Mouse (Mus musculus) liver, embryonic 16.5 days (tissue): ENCODE results near the gene Trpv1. TPM values are rescaled to one million over a fixed set of nuclear protein-coding genes. Genes with fewer than 3 reads are reported as not detected.
A peak's percentile ranks its signal among the peaks of the same experiment; 100 is the strongest.

Experiments
- ATAC-seq: fragments of 200-750 bp; cut with Nextera tagmentation; 2 replicates; pipeline ENCODE4 v1.8.0; 2017; ENCODE audit warnings: low read depth, mild to moderate bottlenecking, moderate number of reproducible peaks, moderate library complexity
- H3K27ac ChIP-seq: fragments of 300-500 bp; sonication (generic); 2 replicates; pipeline ENCODE4 v1.5.1; 2014; ENCODE audit warnings: mild to moderate bottlenecking, low read length
- H3K27me3 ChIP-seq: fragments of 300-500 bp; sonication (generic); 2 replicates; pipeline ENCODE4 v1.6.1; 2014; ENCODE audit warnings: low read depth, low read length, mixed read lengths; ENCODE audit not compliant: control insufficient read depth, insufficient read depth
- H3K36me3 ChIP-seq: fragments of 300-500 bp; sonication (generic); 2 replicates; pipeline ENCODE4 v1.6.1; 2014; ENCODE audit warnings: mild to moderate bottlenecking; ENCODE audit not compliant: control insufficient read depth, insufficient read depth
- H3K4me1 ChIP-seq: fragments of 300-500 bp; sonication (generic); 2 replicates; pipeline ENCODE4 v1.6.1; 2014; ENCODE audit warnings: low read depth, low read length, mixed read lengths; ENCODE audit not compliant: control insufficient read depth
- H3K4me2 ChIP-seq: fragments of 300-500 bp; sonication (generic); 2 replicates; pipeline ENCODE4 v1.6.1; 2014; ENCODE audit warnings: low read depth, low read length, mixed read lengths
- H3K4me3 ChIP-seq: fragments of 300-500 bp; sonication (generic); 2 replicates; pipeline ENCODE4 v1.5.1; 2014; ENCODE audit warnings: low read depth, mild to moderate bottlenecking, low read length
- H3K9ac ChIP-seq: fragments of 300-500 bp; sonication (generic); 2 replicates; pipeline ENCODE4 v1.6.1; 2014; ENCODE audit warnings: low read depth, low read length
- H3K9me3 ChIP-seq: fragments of 300-500 bp; sonication (generic); replicated peaks from 2 replicates; pipeline ENCODE4 v1.6.1; 2016; ENCODE audit warnings: low read length; ENCODE audit not compliant: control insufficient read depth
- WGBS: fragments of 180-500 bp; shearing (Covaris S2); extraction: QIAGEN DNeasy Blood & Tissue Kit; methylation state at CpG from one replicate; pipeline ENCODE4 v1.1.7; 2014; ENCODE audit not compliant: insufficient replicate concordance; 5-methylcytosine and 5-hydroxymethylcytosine counted together
- polyA plus RNA-seq: library from polyadenylated mRNA; unstranded; fragments of >200 nt; fragmentation: Nextera tagmentation; extraction: Ambion mirVana; gene quantifications from 2 replicates; pipeline ENCODE4 v1.2.1, GENCODE M21; 2015

Trpv1 gene
- polyA plus RNA-seq = 0.48 and 0.65 TPM in 2 replicates

- H3K27ac ChIP-seq = no peak within 1 kb of the TSS
- 55% methylated on average over 5 of the region's 5 CpGs for WGBS
- no peaks in the 10 kb centered on the region for H3K4me1 ChIP-seq
- H3K36me3 ChIP-seq = no peaks in the 10 kb centered on the region
- H3K27me3 ChIP-seq = no peaks in the 10 kb centered on the region
- no peaks in the 10 kb centered on the region for H3K9me3 ChIP-seq
- H3K4me2 ChIP-seq = no peak within 1 kb of the TSS
- H3K4me3 ChIP-seq = no peak within 1 kb of the TSS
- ATAC-seq = no peak
- H3K9ac ChIP-seq = no peak within 1 kb of the TSS
Observed at GRCm38 (mm10) chr11:73233992-73234391, at the start of gene Trpv1. Trpv1 (plus strand) TSS chr11:73234292.

GRCm38 (mm10) chr11:73185872-73186615 lies 48.0 kb upstream of the Trpv1 start:
- no peak for ATAC-seq
- Histone ChIP-seq H3K36me3 (no peaks in the 10 kb centered on the region), H3K27me3 (no peaks in the 10 kb centered on the region), H3K9ac (no peak overlapping the region), H3K9me3 (no peaks in the 10 kb centered on the region), H3K27ac (no peak overlapping the region), H3K4me2 (no peak overlapping the region), H3K4me1 (no peaks in the 10 kb centered on the region), H3K4me3 (no peak overlapping the region)
- WGBS = 65% methylated on average over 10 of the region's 10 CpGs

- ATAC-seq = no peak
Observed at GRCm38 (mm10) chr11:73187231-73187630, 46.9 kb upstream of the Trpv1 start.

DNA sequence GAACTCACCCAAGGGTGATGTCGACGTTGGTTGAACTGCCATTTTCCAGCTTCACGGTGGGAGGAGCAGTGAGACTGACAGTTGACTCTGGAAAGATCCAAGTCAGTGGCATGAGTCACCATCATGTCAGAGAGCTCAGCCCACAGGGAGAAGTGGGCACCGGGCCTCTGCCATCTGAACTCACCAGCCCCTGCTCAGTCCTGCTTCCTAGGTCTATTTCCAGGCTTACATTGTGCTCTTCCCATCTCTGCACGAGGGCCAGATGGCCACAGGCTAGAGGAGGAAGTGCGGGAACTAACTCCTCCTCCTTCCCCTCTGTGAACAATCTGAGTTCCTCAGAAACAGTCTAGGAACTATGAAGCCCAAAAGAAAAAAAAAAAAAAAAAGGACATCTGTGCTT lies 41.0 kb upstream of the Trpv1 start:
- H3K27ac ChIP-seq = no peak overlapping the region
- peaks cover 3% of the 10 kb centered on the region for H3K4me1 ChIP-seq
- H3K9ac ChIP-seq = no peak overlapping the region
- no peak overlapping the region for H3K4me3 ChIP-seq
- ATAC-seq = no peak
- no peaks in the 10 kb centered on the region for H3K36me3 ChIP-seq
- H3K27me3 ChIP-seq = no peaks in the 10 kb centered on the region
- no peaks in the 10 kb centered on the region for H3K9me3 ChIP-seq
- 45% methylated on average over 6 of the region's 6 CpGs for WGBS
- no peak overlapping the region for H3K4me2 ChIP-seq

More at GRCm38 (mm10) chr11:73187231-73187630, 46.9 kb upstream of the Trpv1 start:
- no peak overlapping the region for H3K4me3 ChIP-seq
- H3K27me3 ChIP-seq = no peaks in the 10 kb centered on the region
- H3K36me3 ChIP-seq = no peaks in the 10 kb centered on the region
- 72% methylated on average over 6 of the region's 6 CpGs for WGBS
- H3K9me3 ChIP-seq = no peaks in the 10 kb centered on the region
- no peak overlapping the region for H3K27ac ChIP-seq
- H3K4me2 ChIP-seq = no peak overlapping the region
- no peak overlapping the region for H3K9ac ChIP-seq
- H3K4me1 ChIP-seq = no peaks in the 10 kb centered on the region

GRCm38 (mm10) chr11:73194444-73194843 lies 39.6 kb upstream of the Trpv1 start:
- Histone ChIP-seq H3K4me3 (no peak overlapping the region), H3K27ac (no peak overlapping the region), H3K9me3 (no peaks in the 10 kb centered on the region), H3K27me3 (no peaks in the 10 kb centered on the region), H3K36me3 (no peaks in the 10 kb centered on the region), H3K9ac (no peak overlapping the region), H3K4me1 (peaks cover 7% of the 10 kb centered on the region), H3K4me2 (no peak overlapping the region)
- no peak for ATAC-seq
- 56% methylated on average over 2 of the region's 2 CpGs for WGBS

GRCm38 (mm10) chr11:73198190-73198589 lies 35.9 kb upstream of the Trpv1 start:
- peaks cover 13% of the 10 kb centered on the region for H3K4me1 ChIP-seq
- H3K36me3 ChIP-seq = no peaks in the 10 kb centered on the region
- WGBS = 3% methylated on average over 1 of the region's 1 CpGs
- no peaks in the 10 kb centered on the region for H3K9me3 ChIP-seq
- no peak for ATAC-seq
- H3K4me3 ChIP-seq = peak overlapping the region; percentile 76
- H3K9ac ChIP-seq = peak overlapping the region; percentile 82
- peak overlapping the region; percentile 88 for H3K4me2 ChIP-seq
- H3K27me3 ChIP-seq = no peaks in the 10 kb centered on the region
- no peak overlapping the region for H3K27ac ChIP-seq

GRCm38 (mm10) chr11:73198603-73199229 lies 35.4 kb upstream of the Trpv1 start, which contains the start of gene Ctns:
Ctns (minus strand) TSS chr11:73199042.
- no peaks in the 10 kb centered on the region for H3K9me3 ChIP-seq
- peak; percentile 92 for ATAC-seq
- no peaks in the 10 kb centered on the region for H3K36me3 ChIP-seq
- no peaks in the 10 kb centered on the region for H3K27me3 ChIP-seq
- H3K4me3 ChIP-seq = peak within 1 kb of the TSS; percentile 76
- H3K4me2 ChIP-seq = peak within 1 kb of the TSS; percentile 88
- peak within 1 kb of the TSS; percentile 82 for H3K9ac ChIP-seq
- peak within 1 kb of the TSS; percentile 82 for H3K27ac ChIP-seq
- peaks cover 13% of the 10 kb centered on the region for H3K4me1 ChIP-seq
- 1% methylated on average over 22 of the region's 22 CpGs for WGBS

DNA sequence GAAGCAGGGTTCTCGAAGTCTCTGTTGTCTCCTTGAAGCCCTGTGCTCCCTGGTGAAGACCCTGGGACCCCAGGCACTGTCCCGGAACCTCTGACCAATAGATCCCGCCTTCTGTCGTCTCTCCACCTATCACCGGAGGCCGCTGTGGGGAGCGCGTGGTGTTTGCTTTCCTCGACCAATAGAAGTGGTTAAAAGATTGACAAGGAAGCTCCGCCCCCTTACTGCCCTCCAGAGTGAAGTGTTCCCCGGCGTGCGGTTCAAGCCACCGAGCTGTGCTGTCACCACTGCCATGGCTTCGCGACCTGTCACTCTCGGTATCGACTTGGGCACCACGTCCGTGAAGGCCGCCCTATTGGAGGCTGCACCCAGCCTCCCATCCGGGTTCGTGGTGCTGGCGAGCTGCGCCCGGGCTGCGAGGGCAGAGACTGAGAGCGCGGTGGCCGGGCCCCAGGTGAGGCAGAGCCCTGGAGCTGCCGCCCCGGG lies 34.8 kb upstream of the Trpv1 start, which contains the start of gene Shpk:
Gene Shpk, plus strand, starts transcription at position 231 of the 483 bp plus-strand sequence.
- Histone ChIP-seq H3K4me1 (peaks cover 13% of the 10 kb centered on the region), H3K27ac (peak within 1 kb of the TSS; percentile 82), H3K9me3 (no peaks in the 10 kb centered on the region), H3K4me3 (peak within 1 kb of the TSS; percentile 76), H3K36me3 (no peaks in the 10 kb centered on the region), H3K4me2 (peak within 1 kb of the TSS; percentile 88), H3K27me3 (no peaks in the 10 kb centered on the region), H3K9ac (peak within 1 kb of the TSS; percentile 82)
- under 1% methylated on average over 32 of the region's 32 CpGs for WGBS
- peak; percentile 97 for ATAC-seq

DNA sequence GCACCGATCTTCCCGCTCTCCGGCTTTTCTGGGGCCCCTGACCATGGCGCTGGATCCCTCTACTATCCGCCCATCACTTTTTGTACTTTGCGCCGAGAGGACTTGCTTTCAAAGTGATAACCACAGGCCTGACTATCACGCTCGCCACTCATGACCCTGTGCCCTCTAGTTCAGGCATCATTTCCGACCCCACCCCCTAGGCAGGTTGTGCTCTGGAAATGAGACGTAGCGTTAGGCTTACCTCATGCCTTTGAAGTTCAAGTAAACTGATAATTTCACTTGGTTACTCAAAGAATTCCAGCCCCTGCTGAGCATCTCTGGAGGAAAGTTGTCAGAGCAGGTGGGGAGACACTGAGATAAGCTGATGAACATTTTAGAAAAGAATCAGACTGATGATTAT lies 34.2 kb upstream of the Trpv1 start:
- under 1% methylated on average over 12 of the region's 12 CpGs for WGBS
- Histone ChIP-seq H3K27me3 (no peaks in the 10 kb centered on the region), H3K4me3 (peak overlapping the region; percentile 76), H3K4me2 (peak overlapping the region; percentile 88), H3K36me3 (no peaks in the 10 kb centered on the region), H3K9me3 (no peaks in the 10 kb centered on the region), H3K27ac (peak overlapping the region; percentile 82), H3K9ac (peak overlapping the region; percentile 82), H3K4me1 (peaks cover 13% of the 10 kb centered on the region)
- ATAC-seq = peak; percentile 12
